Mouse (Mus musculus) limb, embryonic 14.5 days (tissue): ENCODE measurements around the gene Rhno1. TPM values are rescaled to one million over a fixed set of nuclear protein-coding genes. Genes with fewer than 3 reads are reported as not detected.

ENCODE experiments used
- ATAC-seq: fragments of 200-750 bp; cut with Nextera tagmentation; 2 replicates; pipeline ENCODE4 v1.8.0; 2017; ENCODE audit warnings: low read depth, moderate number of reproducible peaks, moderate TSS enrichment; ENCODE audit not compliant: low FRiP score
- DNase-seq: peaks from one replicate; pipeline ENCODE4 v3.0.0-alpha.2; 2015; ENCODE audit warnings: low spot score
- H3K27ac ChIP-seq: fragments of 300-500 bp; sonication (generic); replicated peaks from 2 replicates; pipeline ENCODE4 v1.5.1; 2014; ENCODE audit warnings: low read depth, mild to moderate bottlenecking, low read length, moderate library complexity, mixed read lengths
- H3K27me3 ChIP-seq: fragments of 300-500 bp; sonication (generic); 2 replicates; pipeline ENCODE4 v1.6.1; 2014; ENCODE audit warnings: low read length, mixed read lengths; ENCODE audit not compliant: control insufficient read depth, insufficient read depth
- H3K36me3 ChIP-seq: fragments of 300-500 bp; sonication (generic); 2 replicates; pipeline ENCODE4 v1.6.1; 2014; ENCODE audit warnings: mild to moderate bottlenecking, low read length, moderate library complexity, mixed read lengths; ENCODE audit not compliant: control insufficient read depth, insufficient read depth
- H3K4me1 ChIP-seq: fragments of 300-500 bp; sonication (generic); 2 replicates; pipeline ENCODE4 v1.6.1; 2014; ENCODE audit warnings: antibody characterized with exemption, low read length, mixed read lengths; ENCODE audit not compliant: control insufficient read depth, insufficient read depth
- H3K4me2 ChIP-seq: fragments of 300-500 bp; sonication (generic); replicated peaks from 2 replicates; pipeline ENCODE4 v1.6.1; 2014; ENCODE audit warnings: low read depth, mild to moderate bottlenecking, low read length, moderate library complexity; ENCODE audit not compliant: severe bottlenecking
- H3K4me3 ChIP-seq: fragments of 300-500 bp; sonication (generic); replicated peaks from 2 replicates; pipeline ENCODE4 v1.5.1; 2014; ENCODE audit warnings: low read length
- H3K9ac ChIP-seq: fragments of 300-500 bp; sonication (generic); 2 replicates; pipeline ENCODE4 v1.6.1; 2014; ENCODE audit warnings: mild to moderate bottlenecking, low read depth, low read length, moderate library complexity; ENCODE audit not compliant: severe bottlenecking
- H3K9me3 ChIP-seq: fragments of 300-500 bp; sonication (generic); 2 replicates; pipeline ENCODE4 v1.6.1; 2016; ENCODE audit warnings: low read length; ENCODE audit not compliant: control insufficient read depth
- POLR2A ChIP-seq: fragments of 200-500 bp; IDR thresholded peaks from 2 replicates; pipeline ENCODE4 v1.8.0; 2012; ENCODE audit warnings: inconsistent platforms, mild to moderate bottlenecking, moderate library complexity, borderline replicate concordance; ENCODE audit not compliant: insufficient read depth, insufficient read length; ENCODE audit errors: extremely low read depth
- WGBS: fragments of 180-500 bp; shearing (Covaris S2); extraction: QIAGEN DNeasy Blood & Tissue Kit; methylation state at CpG from one replicate; pipeline ENCODE4 v1.1.7; 2014; 5-methylcytosine and 5-hydroxymethylcytosine counted together
- polyA plus RNA-seq, 2 experiments: library from polyadenylated mRNA; depleted of rRNA in 1 of 2; stranded (reverse) in 1 of 2; unstranded in 1 of 2; fragments of >200 nt; fragmentation: Nextera tagmentation in 1 of 2; extraction: Ambion mirVana in 1 of 2; gene quantifications; 2 replicates each; pipeline versions ENCODE4 v1.2.1 to v1.2.3; 2012 to 2014

Rhno1 gene
- polyA plus RNA-seq, 2 experiments: 58.8 to 127 TPM

- no peak for TF ChIP-seq POLR2A
- Histone ChIP-seq H3K9ac (peak overlapping the region; percentile 46), H3K27me3 (no peaks in the 10 kb centered on the region), H3K4me1 (no peaks in the 10 kb centered on the region), H3K4me2 (peak overlapping the region; percentile 49), H3K36me3 (no peaks in the 10 kb centered on the region), H3K27ac (peak overlapping the region; percentile 67), H3K4me3 (peak overlapping the region; percentile 23), H3K9me3 (no peaks in the 10 kb centered on the region)
- ATAC-seq: peak; percentile 76
- WGBS: 24% methylated on average over 13 of the region's 21 CpGs
- DNase-seq: peak; percentile 67
Observed at GRCm38 (mm10) chr6:128399421-128400185, 36.9 kb upstream of the Rhno1 start.

DNA sequence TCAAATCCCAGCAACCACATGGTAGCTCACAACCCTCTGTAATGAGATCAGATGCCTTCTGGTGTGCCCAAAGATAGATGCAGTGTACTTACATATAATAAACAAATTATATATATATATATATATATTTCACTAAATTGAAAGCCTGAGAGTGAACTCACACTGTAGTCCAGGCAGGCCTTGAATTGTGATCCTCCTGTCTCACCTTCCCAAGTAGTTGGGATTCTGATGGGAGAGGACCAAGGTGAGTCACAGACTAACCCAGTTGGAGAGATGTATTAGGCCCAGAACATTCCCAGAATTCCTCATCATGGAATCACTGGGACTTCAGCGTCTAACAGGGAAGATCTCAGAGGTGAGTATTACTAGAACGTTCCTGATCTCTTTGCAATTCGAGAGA lies 36.3 kb upstream of the Rhno1 start, which contains the start of gene Nrip2:
Nrip2 (plus strand) TSS at position 301 of the 400 bp plus-strand sequence.
- ATAC-seq: no peak
- Histone ChIP-seq H3K9ac (peak within 1 kb of the TSS; percentile 46), H3K4me3 (peak within 1 kb of the TSS; percentile 23)

GRCm38 (mm10) chr6:128397574-128398261 lies 35.0 kb upstream of the Rhno1 start:
- Histone ChIP-seq H3K4me1 (no peaks in the 10 kb centered on the region), H3K27ac (no peak overlapping the region), H3K36me3 (no peaks in the 10 kb centered on the region), H3K4me2 (no peak overlapping the region), H3K4me3 (no peak overlapping the region), H3K9me3 (no peaks in the 10 kb centered on the region), H3K9ac (no peak overlapping the region), H3K27me3 (no peaks in the 10 kb centered on the region)
- WGBS: 82% methylated on average over 7 of the region's 7 CpGs
- ATAC-seq (no peak), DNase-seq (no peak)
- TF ChIP-seq POLR2A: no peak

More for the DNA sequence above, 36.3 kb upstream of the Rhno1 start, which contains the start of gene Nrip2:
- no peaks in the 10 kb centered on the region for H3K4me1 ChIP-seq
- no peak for TF ChIP-seq POLR2A
- no peak for DNase-seq
- 71% methylated on average over 3 of the region's 3 CpGs for WGBS
- H3K9me3 ChIP-seq: no peaks in the 10 kb centered on the region
- H3K27me3 ChIP-seq: no peaks in the 10 kb centered on the region
- peak within 1 kb of the TSS; percentile 67 for H3K27ac ChIP-seq
- H3K4me2 ChIP-seq: peak within 1 kb of the TSS; percentile 49
- no peaks in the 10 kb centered on the region for H3K36me3 ChIP-seq

DNA sequence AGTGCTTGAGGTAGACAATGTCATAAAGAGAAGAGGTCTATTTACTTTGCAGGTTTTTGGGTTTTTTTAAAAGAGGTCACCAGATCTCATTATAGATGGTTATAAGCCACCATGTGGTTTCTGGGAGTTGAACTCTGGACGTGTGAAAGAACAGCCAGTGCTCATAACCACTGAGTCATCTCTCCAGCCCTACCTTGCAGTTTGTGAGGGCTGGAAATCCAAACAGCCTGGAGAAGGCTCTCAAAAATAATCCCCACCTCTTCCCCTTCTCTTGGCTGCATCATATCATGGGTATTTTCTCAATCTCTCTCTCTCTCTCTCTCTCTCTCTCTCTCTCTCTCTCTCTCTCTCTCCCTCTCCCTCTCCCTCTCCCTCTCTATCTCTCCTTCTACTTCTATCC lies 28.0 kb upstream of the Rhno1 start:
- TF ChIP-seq POLR2A: no peak
- H3K9me3 ChIP-seq: no peaks in the 10 kb centered on the region
- no peak overlapping the region for H3K4me2 ChIP-seq
- H3K9ac ChIP-seq: no peak overlapping the region
- no peaks in the 10 kb centered on the region for H3K27me3 ChIP-seq
- H3K36me3 ChIP-seq: no peaks in the 10 kb centered on the region
- no peaks in the 10 kb centered on the region for H3K4me1 ChIP-seq
- no peak overlapping the region for H3K27ac ChIP-seq
- no peak for DNase-seq
- no peak overlapping the region for H3K4me3 ChIP-seq
- ATAC-seq: no peak
- WGBS: 35% methylated on average over 1 of the region's 1 CpGs

DNA sequence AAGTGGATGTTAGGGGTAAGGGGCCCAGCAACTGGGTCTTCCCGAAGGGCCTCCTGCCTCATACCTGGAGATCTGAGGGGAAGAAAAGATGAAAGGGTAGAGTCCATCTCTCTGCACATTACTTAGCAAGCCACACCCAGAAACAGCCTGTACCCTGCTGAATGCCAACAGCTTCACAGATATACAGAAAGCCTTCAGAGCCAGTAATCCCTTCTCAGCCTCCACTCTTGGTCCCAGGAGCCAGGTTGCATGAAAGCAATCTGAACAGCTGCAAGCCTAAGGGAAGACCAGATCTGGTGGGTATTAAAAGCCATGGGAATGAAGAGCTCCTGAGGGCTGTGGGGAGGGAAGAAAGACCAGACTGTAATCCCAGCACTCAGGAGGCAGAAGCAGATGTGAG lies 26.5 kb upstream of the Rhno1 start:
- no peak for TF ChIP-seq POLR2A
- 60% methylated on average over 1 of the region's 1 CpGs for WGBS
- H3K27ac ChIP-seq: no peak overlapping the region
- H3K4me1 ChIP-seq: no peaks in the 10 kb centered on the region
- H3K9ac ChIP-seq: no peak overlapping the region
- H3K9me3 ChIP-seq: no peaks in the 10 kb centered on the region
- ATAC-seq: peak; percentile 62; the same call in 1 of the 2 replicates
- no peak for DNase-seq
- H3K27me3 ChIP-seq: no peaks in the 10 kb centered on the region
- H3K4me3 ChIP-seq: no peak overlapping the region
- H3K36me3 ChIP-seq: no peaks in the 10 kb centered on the region
- no peak overlapping the region for H3K4me2 ChIP-seq
